Mouse (Mus musculus) spleen, adult 18-20 months (tissue): Measurements from ENCODE around the gene Syngr2.
"Not testable (repeated sequence)": the region's sequence is repeated elsewhere in the genome, so short reads cannot be mapped to it uniquely, and the experiment has no call there.

Source experiments
- DNase-seq, 2 experiments: peaks; one replicate each; pipeline ENCODE4 v3.0.0; 2022; ENCODE audit warnings: mixed read lengths in 2 of 2

Syngr2 gene

GRCm38 (mm10) chr11:117781199-117781821 lies 28.2 kb upstream of the Syngr2 start:
- peak; percentile 63 for DNase-seq

- DNase-seq: peak; percentile 81 to 84
Measured at GRCm38 (mm10) chr11:117781993-117782704, 27.3 kb upstream of the Syngr2 start, which contains the start of the genes Tmc8 and Tmc6. TSS of gene Tmc8 (plus strand) at chr11:117782076. TSS of gene Tmc6 (minus strand) at chr11:117782198.

- DNase-seq: no peak
Measured at GRCm38 (mm10) chr11:117782705-117783034, 26.8 kb upstream of the Syngr2 start.

GRCm38 (mm10) chr11:117783089-117783488 lies 26.4 kb upstream of the Syngr2 start:
- peak; percentile 74 to 78 for DNase-seq

- DNase-seq: peak; percentile 43 to 52
Measured at GRCm38 (mm10) chr11:117783683-117784309, 25.7 kb upstream of the Syngr2 start.

GRCm38 (mm10) chr11:117786294-117786693 lies 23.2 kb upstream of the Syngr2 start:
- peak; percentile 64 to 72 for DNase-seq

- DNase-seq: not testable (repeated sequence)
Measured at GRCm38 (mm10) chr11:117788481-117788880, 21.0 kb upstream of the Syngr2 start.

- peak; percentile 64 to 76 for DNase-seq
Measured at GRCm38 (mm10) chr11:117790286-117790685, 19.2 kb upstream of the Syngr2 start.

GRCm38 (mm10) chr11:117790703-117791440 lies 18.6 kb upstream of the Syngr2 start:
- DNase-seq: peak in 1 of 2 experiments; percentile 55

- DNase-seq: no peak
Measured at GRCm38 (mm10) chr11:117791441-117791761, 18.1 kb upstream of the Syngr2 start.

GRCm38 (mm10) chr11:117792281-117792888 lies 17.1 kb upstream of the Syngr2 start:
- DNase-seq: peak; percentile 75 to 77

GRCm38 (mm10) chr11:117794035-117794551 lies 15.4 kb upstream of the Syngr2 start:
- no peak for DNase-seq

GRCm38 (mm10) chr11:117796954-117797353 lies 12.5 kb upstream of the Syngr2 start:
- no peak for DNase-seq

GRCm38 (mm10) chr11:117797511-117798159 lies 11.8 kb upstream of the Syngr2 start, which contains the start of gene 6030468B19Rik:
TSS of gene 6030468B19Rik (plus strand) at chr11:117797660.
- DNase-seq: no peak

- DNase-seq: no peak
Measured at GRCm38 (mm10) chr11:117798160-117798541, 11.3 kb upstream of the Syngr2 start.

GRCm38 (mm10) chr11:117799174-117799573 lies 10.3 kb upstream of the Syngr2 start:
- no peak for DNase-seq

- no peak for DNase-seq
Measured at GRCm38 (mm10) chr11:117800038-117800437, 9.4 kb upstream of the Syngr2 start.

- DNase-seq: no peak
Measured at GRCm38 (mm10) chr11:117801650-117802049, 7.8 kb upstream of the Syngr2 start.

GRCm38 (mm10) chr11:117803166-117803688 lies 6.2 kb upstream of the Syngr2 start:
- DNase-seq: no peak

GRCm38 (mm10) chr11:117806781-117807180 lies 2.7 kb upstream of the Syngr2 start:
- no peak for DNase-seq

GRCm38 (mm10) chr11:117810401-117811046 lies 1.1 kb downstream of the Syngr2 start:
- peak; percentile 66 to 76 for DNase-seq
